Mouse (Mus musculus) hindbrain, embryonic 12.5 days (tissue): ENCODE measurements around the gene Smim24. TPM values are rescaled to one million over a fixed set of nuclear protein-coding genes. Genes with fewer than 3 reads are reported as not detected.

Experiments used
- ATAC-seq: fragments of 200-750 bp; cut with Nextera tagmentation; 2 replicates; pipeline ENCODE4 v1.8.0; 2017; ENCODE audit warnings: moderate TSS enrichment; ENCODE audit not compliant: low FRiP score
- H3K27ac ChIP-seq: fragments of 300-500 bp; sonication (generic); 2 replicates; pipeline ENCODE4 v1.5.1; 2016; ENCODE audit warnings: mild to moderate bottlenecking
- H3K27me3 ChIP-seq: fragments of 300-500 bp; sonication (generic); 2 replicates; pipeline ENCODE4 v1.6.1; 2016; ENCODE audit warnings: mild to moderate bottlenecking
- H3K36me3 ChIP-seq: fragments of 300-500 bp; sonication (generic); 2 replicates; pipeline ENCODE4 v1.6.1; 2016; ENCODE audit warnings: mild to moderate bottlenecking
- H3K4me1 ChIP-seq: fragments of 300-500 bp; sonication (generic); 2 replicates; pipeline ENCODE4 v1.6.1; 2016
- H3K4me2 ChIP-seq: fragments of 300-500 bp; sonication (generic); replicated peaks from 2 replicates; pipeline ENCODE4 v1.6.1; 2016; ENCODE audit warnings: mild to moderate bottlenecking
- H3K4me3 ChIP-seq: fragments of 300-500 bp; sonication (generic); 2 replicates; pipeline ENCODE4 v1.5.1; 2016; ENCODE audit warnings: mild to moderate bottlenecking
- H3K9ac ChIP-seq: fragments of 300-500 bp; sonication (generic); 2 replicates; pipeline ENCODE4 v1.6.1; 2016; ENCODE audit warnings: mild to moderate bottlenecking, moderate library complexity
- H3K9me3 ChIP-seq: fragments of 300-500 bp; sonication (generic); replicated peaks from 2 replicates; pipeline ENCODE4 v1.6.1; 2016; ENCODE audit warnings: mild to moderate bottlenecking
- WGBS: fragments of 180-500 bp; shearing (Covaris S2); methylation state at CpG from one replicate; pipeline ENCODE4 v1.1.7; 2016; 5-methylcytosine and 5-hydroxymethylcytosine counted together
- polyA plus RNA-seq: library from polyadenylated mRNA; unstranded; fragments of >200 nt; fragmentation: Nextera tagmentation; extraction: Ambion mirVana; gene quantifications from 2 replicates; pipeline ENCODE4 v1.2.1, GENCODE M21; 2016

The Smim24 gene
- polyA plus RNA-seq, 1 experiment from 2014 or later, result 2.7 TPM

DNA sequence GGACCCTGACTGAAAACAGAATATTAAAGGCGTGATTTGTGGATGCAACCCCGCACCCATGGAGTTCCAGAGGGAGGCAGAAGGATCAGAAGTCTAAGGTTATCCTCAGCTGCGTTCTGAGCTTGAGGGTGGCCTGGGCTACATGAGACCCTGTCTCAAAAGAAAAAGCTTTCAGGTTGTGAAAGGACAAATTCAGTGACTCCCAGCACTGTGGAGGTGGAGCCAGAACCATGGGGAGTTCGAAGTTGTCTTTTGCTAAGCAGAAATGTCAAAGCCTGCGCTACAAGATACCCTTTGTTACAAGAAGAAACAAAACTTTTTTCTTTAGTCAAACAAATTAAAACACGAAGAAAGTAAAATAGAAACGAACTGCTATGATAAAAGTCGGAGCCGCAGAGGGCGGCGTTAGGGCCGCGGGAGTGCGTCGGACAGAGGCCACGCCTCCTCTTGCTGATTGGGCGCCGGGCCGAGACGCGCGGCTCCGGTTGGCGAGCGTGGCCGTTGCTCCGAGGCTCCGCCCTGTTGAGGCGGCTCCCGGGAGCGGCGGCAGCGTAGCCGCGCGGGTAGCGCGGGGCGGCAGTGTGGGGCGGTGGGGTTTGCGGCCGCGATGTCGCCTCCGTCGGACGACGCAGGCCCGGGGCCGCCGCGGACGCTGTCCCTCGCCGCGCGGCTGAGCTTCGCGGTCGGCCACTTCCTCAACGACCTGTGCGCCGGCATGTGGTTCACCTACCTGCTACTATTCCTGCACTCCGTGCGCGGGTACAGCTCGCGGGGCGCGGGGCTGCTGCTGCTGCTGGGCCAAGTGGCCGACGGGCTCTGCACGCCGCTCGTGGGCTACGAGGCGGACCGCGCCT is 35.6 kb upstream of the Smim24 start, which contains the start of gene Mfsd12:
TSS of gene Mfsd12 (plus strand) at position 501 of the 854 bp plus-strand sequence.
- Histone ChIP-seq H3K4me3 (peak within 1 kb of the TSS; percentile 77), H3K4me2 (peak within 1 kb of the TSS; percentile 99), H3K27me3 (peaks cover 24% of the 10 kb centered on the region), H3K9ac (peak within 1 kb of the TSS; percentile 84), H3K27ac (peak within 1 kb of the TSS; percentile 40; the same call in 1 of the 2 replicates), H3K36me3 (no peaks in the 10 kb centered on the region), H3K9me3 (no peaks in the 10 kb centered on the region), H3K4me1 (peaks cover 35% of the 10 kb centered on the region)
- peak; percentile 90 for ATAC-seq
- WGBS, result 2% methylated on average over 77 of the region's 79 CpGs

DNA sequence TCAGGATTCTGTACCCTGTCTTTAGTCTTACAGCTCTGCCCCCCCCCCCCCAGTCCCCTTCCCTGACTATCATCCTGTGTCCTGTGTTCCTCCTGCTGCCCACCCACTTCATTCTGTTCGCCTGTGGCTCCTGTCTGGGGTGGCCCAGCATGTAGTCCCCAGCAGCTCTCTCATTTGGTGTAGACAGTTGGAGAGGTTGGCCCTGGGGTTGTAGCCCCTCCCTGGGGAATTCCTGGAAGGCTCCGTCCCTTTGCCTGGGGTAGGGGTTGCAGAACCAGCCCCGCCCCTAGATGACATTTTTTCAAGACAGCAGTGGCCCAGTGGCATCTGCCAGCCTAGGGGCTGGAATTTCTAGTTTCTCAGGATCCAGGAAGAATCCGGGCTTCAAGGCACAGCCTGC is 34.6 kb upstream of the Smim24 start:
- Histone ChIP-seq H3K9me3 (no peaks in the 10 kb centered on the region), H3K4me2 (peak overlapping the region; percentile 99), H3K27me3 (peaks cover 34% of the 10 kb centered on the region), H3K4me1 (peaks cover 37% of the 10 kb centered on the region), H3K4me3 (peak overlapping the region; percentile 77), H3K9ac (peak overlapping the region; percentile 84), H3K36me3 (no peaks in the 10 kb centered on the region), H3K27ac (no peak overlapping the region)
- no peak for ATAC-seq
- 27% methylated on average over 4 of the region's 4 CpGs for WGBS

DNA sequence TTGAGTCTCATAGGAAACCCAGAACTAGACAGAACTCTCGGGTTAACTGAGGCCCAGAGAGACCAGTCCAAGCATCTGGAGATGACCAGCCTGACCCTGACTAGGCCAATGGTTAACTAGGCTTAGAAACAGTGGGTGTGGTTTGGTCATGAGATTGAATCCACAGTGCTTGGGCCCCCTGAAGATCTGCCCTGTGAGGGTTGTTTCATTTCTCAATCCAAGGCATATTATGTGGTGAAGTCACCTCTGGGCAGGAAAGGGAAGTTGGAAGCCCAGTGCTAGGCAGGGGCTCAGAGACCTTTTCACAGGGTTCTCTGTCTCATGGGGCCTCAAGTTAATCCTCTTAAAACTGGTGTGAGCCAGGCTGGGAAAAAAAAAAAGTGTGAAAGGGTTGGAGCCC is 34.0 kb upstream of the Smim24 start:
- H3K4me2 ChIP-seq, result peak overlapping the region; percentile 99
- H3K9ac ChIP-seq, result no peak overlapping the region; the same call in 1 of the 2 replicates
- H3K4me3 ChIP-seq, result no peak overlapping the region
- H3K4me1 ChIP-seq, result peaks cover 43% of the 10 kb centered on the region
- no peaks in the 10 kb centered on the region for H3K9me3 ChIP-seq
- H3K27ac ChIP-seq, result no peak overlapping the region
- 68% methylated on average over 1 of the region's 1 CpGs for whole genome bisulfite sequencing
- no peaks in the 10 kb centered on the region for H3K36me3 ChIP-seq
- no peak for ATAC-seq
- peaks cover 40% of the 10 kb centered on the region for H3K27me3 ChIP-seq

DNA sequence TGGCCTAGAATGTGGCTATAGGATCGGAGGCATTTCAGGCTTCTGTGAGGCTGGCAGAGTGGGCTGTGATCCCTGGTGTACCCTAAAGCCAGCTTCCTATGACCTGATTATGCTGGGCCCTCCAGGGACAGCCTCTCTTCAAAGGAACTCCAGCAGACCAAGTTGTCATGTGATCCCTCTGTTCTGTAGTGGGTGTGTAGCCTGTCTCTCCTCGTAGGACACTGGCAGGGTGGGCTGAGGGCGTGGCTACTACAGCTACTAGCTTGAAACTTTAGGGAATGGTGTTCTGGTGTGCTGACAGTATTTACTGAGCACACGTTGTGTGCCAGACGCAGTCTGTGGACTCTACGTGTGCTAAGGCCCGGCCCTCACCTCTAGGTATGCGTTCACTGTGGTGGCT is 32.1 kb upstream of the Smim24 start:
- ATAC-seq, result no peak
- Histone ChIP-seq H3K9ac (peak overlapping the region; percentile 1; the same call in 1 of the 2 replicates), H3K27me3 (peaks cover 51% of the 10 kb centered on the region)

DNA sequence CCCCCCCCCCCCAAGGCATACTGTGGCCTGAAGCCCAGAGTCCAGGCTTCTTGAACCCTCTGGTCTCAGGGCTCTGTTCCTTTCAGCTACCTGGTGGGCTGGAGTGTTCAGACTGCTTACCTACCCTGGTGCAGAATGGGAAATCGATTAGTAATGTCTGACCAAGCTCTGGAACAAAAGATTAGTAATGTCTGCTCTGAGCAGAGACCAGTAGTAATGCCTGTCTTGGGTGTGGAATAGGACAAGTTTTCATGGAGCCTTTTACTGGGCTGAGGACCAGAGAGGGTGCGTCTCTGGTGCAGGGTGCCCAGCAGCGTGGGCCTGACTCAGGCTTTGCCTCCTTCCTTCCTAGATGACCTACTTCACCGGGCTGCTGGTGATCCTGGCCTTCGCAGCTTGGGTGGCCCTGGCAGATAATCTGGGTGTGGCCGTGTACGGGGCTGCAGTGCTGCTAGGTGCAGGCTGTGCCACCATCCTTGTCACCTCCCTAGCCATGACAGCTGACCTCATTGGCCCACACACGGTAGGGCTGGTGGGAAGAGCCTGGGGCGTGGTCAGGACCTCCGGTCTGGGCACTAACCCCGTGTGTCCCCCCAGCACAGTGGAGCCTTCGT is 30.4 kb upstream of the Smim24 start:
- no peaks in the 10 kb centered on the region for H3K9me3 ChIP-seq
- H3K9ac ChIP-seq, result no peak overlapping the region
- WGBS, result 78% methylated on average over 12 of the region's 12 CpGs
- peaks cover 13% of the 10 kb centered on the region for H3K36me3 ChIP-seq
- H3K27me3 ChIP-seq, result peaks cover 46% of the 10 kb centered on the region
- no peak overlapping the region for H3K27ac ChIP-seq
- H3K4me1 ChIP-seq, result peaks cover 67% of the 10 kb centered on the region
- no peak for ATAC-seq
- no peak overlapping the region for H3K4me2 ChIP-seq
- no peak overlapping the region for H3K4me3 ChIP-seq

More for the DNA sequence above, 32.1 kb upstream of the Smim24 start:
- H3K4me1 ChIP-seq, result peaks cover 62% of the 10 kb centered on the region
- no peaks in the 10 kb centered on the region for H3K36me3 ChIP-seq
- no peak overlapping the region for H3K4me2 ChIP-seq
- no peak overlapping the region for H3K4me3 ChIP-seq
- no peak overlapping the region for H3K27ac ChIP-seq
- H3K9me3 ChIP-seq, result no peaks in the 10 kb centered on the region
- 72% methylated on average over 8 of the region's 8 CpGs for WGBS

DNA sequence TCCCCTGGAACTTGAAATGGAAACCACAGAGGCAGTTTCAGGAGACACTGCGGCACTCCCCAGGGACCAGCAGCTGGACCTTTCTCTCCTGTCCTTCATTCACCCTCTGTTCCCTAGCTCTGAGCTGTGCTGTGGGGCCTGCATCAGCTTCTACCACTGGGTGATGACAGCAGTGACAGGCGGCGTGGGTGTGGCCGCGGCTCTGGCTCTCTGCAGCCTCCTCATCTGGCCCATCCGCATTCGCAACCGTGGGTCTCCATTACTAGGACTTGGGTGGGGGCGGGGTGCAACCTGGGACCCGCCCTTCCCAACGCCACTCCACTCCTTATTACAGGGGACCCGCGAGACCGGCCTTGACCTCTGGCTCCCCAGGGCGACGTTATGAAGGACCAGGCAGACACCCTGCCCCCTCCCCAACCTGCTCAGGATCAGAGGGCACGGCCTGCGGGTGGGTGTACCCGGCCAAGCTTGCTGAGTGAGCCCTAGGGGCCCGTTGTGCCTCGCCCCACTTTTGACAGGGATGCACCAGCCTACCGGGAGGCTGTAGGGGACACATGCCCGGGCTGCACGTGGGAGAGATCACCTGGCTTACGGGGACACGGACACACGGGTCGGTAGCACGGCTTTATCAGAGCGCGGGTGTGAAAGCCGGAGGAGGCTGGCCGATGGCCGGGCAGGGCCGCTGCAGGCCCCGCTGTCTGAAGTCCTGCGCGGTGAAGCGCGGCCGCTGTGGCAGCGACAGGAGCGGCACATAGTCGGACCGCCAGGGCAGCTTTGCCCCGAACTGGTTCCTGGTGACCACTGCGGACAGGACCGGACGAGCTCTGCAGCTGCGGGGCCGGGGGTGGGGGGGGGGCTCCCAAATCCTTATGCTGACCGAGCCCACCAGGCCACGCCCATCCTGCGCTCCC is 29.2 kb upstream of the Smim24 start:
- peak overlapping the region; percentile 40 for H3K9ac ChIP-seq
- peaks cover 37% of the 10 kb centered on the region for H3K27me3 ChIP-seq
- no peak overlapping the region for H3K27ac ChIP-seq
- H3K36me3 ChIP-seq, result peaks cover 26% of the 10 kb centered on the region
- H3K4me1 ChIP-seq, result peaks cover 56% of the 10 kb centered on the region
- no peaks in the 10 kb centered on the region for H3K9me3 ChIP-seq
- 12% methylated on average over 54 of the region's 54 CpGs for WGBS
- H3K4me3 ChIP-seq, result peak overlapping the region; percentile 29
- H3K4me2 ChIP-seq, result peak overlapping the region; percentile 56
- 0 out of 2 replicates have a peak, but pooled peaks have one; percentile 20 for ATAC-seq

DNA sequence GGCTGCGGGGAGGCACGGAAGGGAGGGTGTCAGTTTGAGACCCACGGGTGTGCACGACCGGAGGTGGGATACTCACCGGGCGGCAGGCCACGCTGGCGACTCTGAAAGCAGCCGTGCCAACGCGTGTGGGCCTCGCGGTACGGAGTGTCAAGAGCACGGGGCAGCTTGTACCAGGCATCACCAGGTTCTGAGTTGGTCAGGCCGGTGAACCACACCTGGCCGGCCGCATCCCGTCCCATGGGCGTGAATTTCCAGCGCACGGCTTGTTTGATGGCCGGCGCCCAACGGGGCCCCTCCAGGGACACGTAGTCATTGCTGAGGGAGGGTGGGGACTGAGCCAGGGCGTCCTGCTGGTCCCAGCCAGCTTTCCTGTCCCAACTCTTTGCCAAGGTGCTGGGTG is 28.2 kb upstream of the Smim24 start:
- Histone ChIP-seq H3K4me2 (peak overlapping the region; percentile 56), H3K27ac (no peak overlapping the region), H3K4me1 (peaks cover 51% of the 10 kb centered on the region), H3K4me3 (peak overlapping the region; percentile 29), H3K9me3 (no peaks in the 10 kb centered on the region), H3K27me3 (peaks cover 37% of the 10 kb centered on the region), H3K9ac (peak overlapping the region; percentile 10), H3K36me3 (peaks cover 36% of the 10 kb centered on the region)
- WGBS, result 7% methylated on average over 28 of the region's 28 CpGs
- ATAC-seq, result no peak

DNA sequence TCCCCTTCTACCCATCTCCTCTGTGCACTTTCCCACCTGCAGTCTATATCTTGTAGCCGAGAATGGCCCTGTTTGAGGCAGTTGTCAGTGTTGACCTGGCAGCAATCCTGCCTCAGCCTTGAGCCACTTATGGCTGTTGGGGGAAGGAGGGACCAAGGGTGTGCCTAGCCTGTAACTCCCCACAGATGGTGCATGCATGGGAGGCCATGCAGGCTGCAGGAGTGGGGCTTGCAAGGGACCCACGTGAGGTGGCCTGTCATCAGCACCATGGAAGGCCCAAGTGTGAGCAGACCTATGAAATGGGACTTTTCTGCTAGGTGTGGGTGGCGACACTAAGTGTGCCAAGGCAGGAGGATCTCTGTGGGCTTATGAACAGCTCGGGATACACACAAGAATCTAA is 27.8 kb upstream of the Smim24 start:
- Histone ChIP-seq H3K4me2 (peak overlapping the region; percentile 56; the same call in 1 of the 2 replicates), H3K4me3 (0 out of 2 replicates have a peak overlapping the region, but pooled peaks have one; percentile 29), H3K36me3 (peaks cover 40% of the 10 kb centered on the region), H3K9ac (no peak overlapping the region; the same call in 1 of the 2 replicates), H3K27me3 (peaks cover 34% of the 10 kb centered on the region), H3K9me3 (no peaks in the 10 kb centered on the region), H3K27ac (no peak overlapping the region), H3K4me1 (peaks cover 49% of the 10 kb centered on the region)
- 32% methylated on average over 4 of the region's 4 CpGs for WGBS
- no peak for ATAC-seq

DNA sequence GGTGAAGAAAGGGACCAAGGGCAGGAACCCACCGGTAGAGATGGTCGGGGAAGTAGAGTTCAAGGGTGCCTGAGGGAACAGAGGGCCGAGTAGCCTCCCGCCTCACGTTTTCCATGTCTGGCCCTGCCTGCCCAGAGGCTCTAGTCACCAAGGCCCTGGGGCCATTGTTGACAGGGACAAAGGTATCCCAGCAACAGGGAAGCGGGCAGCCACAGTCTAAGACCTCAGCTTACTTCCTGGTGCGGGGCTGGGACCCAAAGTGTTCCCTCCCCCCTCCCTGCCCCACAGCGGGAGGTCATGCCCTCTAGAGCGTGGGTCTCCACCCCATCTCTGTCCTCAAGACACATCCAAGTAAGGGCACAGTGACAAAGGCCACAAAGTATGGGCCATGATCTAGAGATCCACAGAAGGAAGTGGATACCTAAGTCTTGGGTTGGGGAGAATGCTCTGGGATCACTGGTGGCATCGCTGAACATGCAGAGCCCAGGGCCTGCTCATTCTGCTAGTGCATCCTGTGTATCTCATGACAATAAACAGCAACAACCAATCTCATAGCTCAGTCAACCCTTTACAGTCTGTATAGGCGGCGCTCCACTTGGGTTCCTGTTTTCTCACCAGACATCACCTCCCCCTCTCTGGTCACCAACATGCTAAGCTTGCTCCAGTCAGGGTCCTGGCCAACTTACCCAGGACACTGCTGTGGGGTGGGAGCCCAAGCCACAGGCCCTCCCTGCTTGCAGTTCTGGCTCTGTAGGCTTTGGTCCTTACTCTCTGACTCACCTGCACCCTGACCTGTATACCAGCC is 27.0 kb upstream of the Smim24 start, which contains the start of gene 4930404N11Rik:
TSS of gene 4930404N11Rik (minus strand) at position 145 of the 805 bp plus-strand sequence.
- H3K27me3 ChIP-seq, result peaks cover 33% of the 10 kb centered on the region
- WGBS, result 16% methylated on average over 12 of the region's 12 CpGs
- H3K9ac ChIP-seq, result peak within 1 kb of the TSS; percentile 10
- peaks cover 44% of the 10 kb centered on the region for H3K4me1 ChIP-seq
- H3K36me3 ChIP-seq, result peaks cover 48% of the 10 kb centered on the region
- H3K4me3 ChIP-seq, result peak within 1 kb of the TSS; percentile 29
- H3K9me3 ChIP-seq, result no peaks in the 10 kb centered on the region
- H3K27ac ChIP-seq, result peak within 1 kb of the TSS; percentile 40
- H3K4me2 ChIP-seq, result peak within 1 kb of the TSS; percentile 56
- ATAC-seq, result peak; percentile 38

DNA sequence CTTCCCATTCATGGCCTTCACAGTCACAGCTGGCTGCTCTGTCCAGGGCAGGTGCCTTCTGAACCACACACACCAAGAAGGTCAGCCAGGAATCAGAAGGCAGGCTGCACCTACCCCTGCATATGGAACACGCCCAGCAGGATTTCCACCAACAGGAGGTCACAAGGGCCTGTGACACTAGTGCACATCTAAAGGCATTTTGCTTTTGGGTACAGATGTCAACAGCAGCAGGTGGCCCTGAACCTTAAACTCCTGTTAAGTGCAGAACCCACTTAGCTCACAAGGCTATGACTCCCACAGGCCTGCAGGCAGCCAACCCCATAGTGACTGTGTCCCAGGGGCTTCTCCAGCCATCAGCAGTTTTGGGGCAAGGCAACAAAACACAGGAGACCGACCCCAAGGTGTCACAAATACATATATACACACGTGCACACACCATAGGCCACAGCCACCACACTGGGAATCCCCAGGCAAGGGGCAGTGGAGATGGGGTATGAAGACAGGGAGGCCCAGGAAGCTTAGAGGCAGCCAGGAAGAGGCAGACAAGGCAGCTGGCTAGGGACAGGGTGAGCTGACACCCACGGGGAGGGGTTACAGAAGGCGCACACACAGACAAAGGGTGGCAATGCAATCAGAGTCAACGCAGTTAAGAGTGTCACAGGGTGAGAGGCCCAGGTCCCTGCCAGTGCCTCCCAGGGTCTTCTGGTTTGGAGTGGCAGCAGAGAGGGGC is 26.2 kb upstream of the Smim24 start:
- no peaks in the 10 kb centered on the region for H3K9me3 ChIP-seq
- peaks cover 55% of the 10 kb centered on the region for H3K36me3 ChIP-seq
- peaks cover 39% of the 10 kb centered on the region for H3K4me1 ChIP-seq
- H3K9ac ChIP-seq, result no peak overlapping the region
- peak overlapping the region; percentile 40 for H3K27ac ChIP-seq
- no peak for ATAC-seq
- H3K4me3 ChIP-seq, result no peak overlapping the region
- no peak overlapping the region for H3K4me2 ChIP-seq
- H3K27me3 ChIP-seq, result peaks cover 33% of the 10 kb centered on the region
- 72% methylated on average over 6 of the region's 6 CpGs for WGBS

DNA sequence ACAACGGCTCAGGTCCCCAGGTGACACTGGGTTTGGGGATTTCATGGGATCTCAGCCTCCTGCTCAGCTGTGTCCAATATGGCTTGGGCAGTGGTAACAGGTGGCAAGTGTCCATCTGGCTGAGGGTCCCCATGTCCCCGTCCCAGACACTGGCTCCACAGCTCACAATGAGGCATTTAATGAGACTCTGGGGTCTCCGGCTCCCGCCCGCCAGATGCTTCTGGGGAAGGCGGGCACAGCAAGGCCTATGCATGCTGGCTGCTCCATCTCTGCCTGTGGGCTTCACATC is 25.7 kb upstream of the Smim24 start:
- Histone ChIP-seq H3K9ac (no peak overlapping the region), H3K4me3 (no peak overlapping the region), H3K27me3 (peaks cover 33% of the 10 kb centered on the region), H3K4me2 (no peak overlapping the region), H3K36me3 (peaks cover 59% of the 10 kb centered on the region), H3K4me1 (peaks cover 39% of the 10 kb centered on the region), H3K27ac (0 out of 2 replicates have a peak overlapping the region, but pooled peaks have one; percentile 40), H3K9me3 (no peaks in the 10 kb centered on the region)
- WGBS, result 68% methylated on average over 6 of the region's 6 CpGs
- ATAC-seq, result no peak
